Mouse (Mus musculus): Measurements from ENCODE around the gene Rilpl1.
"Not testable (repeated sequence)": the region's sequence is repeated elsewhere in the genome, so short reads cannot be mapped to it uniquely, and the experiment has no call there.

Rilpl1 gene

GRCm38 (mm10) chr5:124529191-124529651 is 2.0 kb downstream of the Rilpl1 start:
- no peak for DNase-seq (ENCODE audit: low read depth)

- no peak for DNase-seq (ENCODE audit: low read depth)
Measured at GRCm38 (mm10) chr5:124528791-124529190, 2.4 kb downstream of the Rilpl1 start.

- DNase-seq (ENCODE audit: low read depth) = no peak
Measured at GRCm38 (mm10) chr5:124528351-124528750, 2.8 kb downstream of the Rilpl1 start.

- DNase-seq (ENCODE audit: low read depth) = no peak
Measured at GRCm38 (mm10) chr5:124524943-124525342, 6.2 kb downstream of the Rilpl1 start.

GRCm38 (mm10) chr5:124523032-124523431 is 8.2 kb downstream of the Rilpl1 start:
- DNase-seq (ENCODE audit: low read depth) = peak; percentile 62

- DNase-seq (ENCODE audit: low read depth) = no peak
Measured at GRCm38 (mm10) chr5:124521588-124521987, 9.6 kb downstream of the Rilpl1 start.

GRCm38 (mm10) chr5:124518648-124519047 is 12.5 kb downstream of the Rilpl1 start:
- DNase-seq (ENCODE audit: low read depth) = no peak

GRCm38 (mm10) chr5:124515789-124516188 is 15.4 kb downstream of the Rilpl1 start:
- no peak for DNase-seq (ENCODE audit: low read depth)

- no peak for DNase-seq (ENCODE audit: low read depth)
Measured at GRCm38 (mm10) chr5:124510536-124511050, 20.6 kb downstream of the Rilpl1 start.

GRCm38 (mm10) chr5:124509742-124510237 is 21.4 kb downstream of the Rilpl1 start:
- no peak for DNase-seq (ENCODE audit: low read depth)

GRCm38 (mm10) chr5:124509200-124509599 is 22.0 kb downstream of the Rilpl1 start:
- no peak for DNase-seq (ENCODE audit: low read depth)

- no peak for DNase-seq (ENCODE audit: low read depth)
Measured at GRCm38 (mm10) chr5:124506731-124507359, 24.3 kb downstream of the Rilpl1 start.

GRCm38 (mm10) chr5:124505235-124505634 is 26.0 kb downstream of the Rilpl1 start:
- DNase-seq (ENCODE audit: low read depth) = no peak

- no peak for DNase-seq (ENCODE audit: low read depth)
Measured at GRCm38 (mm10) chr5:124503742-124504141, 27.4 kb downstream of the Rilpl1 start.

- no peak for DNase-seq (ENCODE audit: low read depth)
Measured at GRCm38 (mm10) chr5:124501541-124501940, 29.6 kb downstream of the Rilpl1 start.

GRCm38 (mm10) chr5:124500573-124500972 is 30.6 kb downstream of the Rilpl1 start:
- DNase-seq (ENCODE audit: low read depth) = no peak

GRCm38 (mm10) chr5:124500037-124500436 is 31.2 kb downstream of the Rilpl1 start:
- DNase-seq (ENCODE audit: low read depth) = not testable (repeated sequence)

- DNase-seq (ENCODE audit: low read depth) = no peak
Measured at GRCm38 (mm10) chr5:124499001-124499400, 32.2 kb downstream of the Rilpl1 start.

GRCm38 (mm10) chr5:124498221-124498876 is 32.8 kb downstream of the Rilpl1 start:
- DNase-seq (ENCODE audit: low read depth) = peak; percentile 38

GRCm38 (mm10) chr5:124496614-124497514 is 34.3 kb downstream of the Rilpl1 start:
- DNase-seq (ENCODE audit: low read depth) = peak; percentile 87

GRCm38 (mm10) chr5:124495547-124495946 is 35.6 kb downstream of the Rilpl1 start:
- DNase-seq (ENCODE audit: low read depth) = no peak

GRCm38 (mm10) chr5:124493455-124493854 is 37.7 kb downstream of the Rilpl1 start:
- DNase-seq (ENCODE audit: low read depth) = no peak
